Mouse (Mus musculus): ENCODE results near the gene Fam84b. TPM values are rescaled to one million over a fixed set of nuclear protein-coding genes. Genes with fewer than 3 reads are reported as not detected.

The Fam84b gene
- polyA plus RNA-seq, 1 experiment from 2014 or later, result 14.4 TPM

DNA sequence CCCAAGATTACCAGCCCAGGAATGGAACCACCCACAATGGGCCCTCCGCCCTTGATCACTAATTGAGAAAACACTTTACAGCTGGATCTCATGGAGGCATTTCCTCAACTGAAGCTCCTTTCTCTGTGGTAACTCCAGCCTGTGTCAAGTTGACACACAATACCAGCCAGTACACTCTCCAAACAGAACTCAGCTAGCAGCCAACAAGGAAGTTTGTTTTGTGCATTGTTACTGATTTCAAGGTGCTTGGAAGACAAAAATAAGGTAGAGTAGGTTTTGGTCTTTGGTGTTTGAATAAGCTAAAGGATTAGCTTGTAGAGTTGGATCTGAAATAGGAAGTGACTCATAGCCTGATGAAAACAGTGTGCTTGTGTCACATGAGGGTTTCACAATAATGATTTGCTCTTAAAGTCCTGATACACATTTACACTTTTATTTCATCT lies 74.0 kb downstream of the Fam84b start:
- H3K9ac ChIP-seq (replicated peaks), result no peak overlapping the region
- 92% methylated on average over 1 of the region's 1 CpGs for WGBS
- ATAC-seq (replicated peaks), result no peak
- no peak overlapping the region for H3K27ac ChIP-seq (replicated peaks)
- no peak overlapping the region for H3K4me3 ChIP-seq
- H3K4me2 ChIP-seq (replicated peaks), result no peak overlapping the region
- no peaks in the 10 kb centered on the region for H3K27me3 ChIP-seq
- H3K4me1 ChIP-seq, result no peaks in the 10 kb centered on the region
- H3K36me3 ChIP-seq, result no peaks in the 10 kb centered on the region
- H3K9me3 ChIP-seq, result no peaks in the 10 kb centered on the region

DNA sequence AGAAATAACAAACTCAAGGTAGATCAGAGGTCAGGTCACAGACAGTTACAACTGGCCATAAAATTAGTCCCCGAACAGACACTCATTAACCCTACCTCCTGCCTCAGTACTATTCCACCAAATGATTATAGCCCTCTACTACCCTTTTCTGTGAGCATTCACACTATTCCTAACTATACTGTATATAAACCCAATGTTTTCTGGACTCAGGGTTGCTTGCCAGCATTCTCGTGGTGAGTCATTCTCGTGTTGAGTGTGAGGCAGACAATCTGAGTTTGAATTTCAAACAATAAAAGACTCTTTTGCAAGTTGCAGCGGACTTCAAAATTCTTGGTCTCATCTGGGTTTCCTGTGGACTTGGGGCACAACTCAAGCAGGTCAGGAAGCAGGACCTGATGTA lies 74.5 kb downstream of the Fam84b start:
- H3K36me3 ChIP-seq, result no peaks in the 10 kb centered on the region
- no peaks in the 10 kb centered on the region for H3K27me3 ChIP-seq
- H3K27ac ChIP-seq (replicated peaks), result no peak overlapping the region
- H3K4me3 ChIP-seq, result no peak overlapping the region
- WGBS, result 90% methylated on average over 4 of the region's 4 CpGs
- ATAC-seq (replicated peaks), result no peak
- no peaks in the 10 kb centered on the region for H3K9me3 ChIP-seq
- no peak overlapping the region for H3K4me2 ChIP-seq (replicated peaks)
- no peaks in the 10 kb centered on the region for H3K4me1 ChIP-seq
- H3K9ac ChIP-seq (replicated peaks), result no peak overlapping the region

Other genes with a start within 250 kb of the Fam84b start
- gene A1bg, start 69.2 kb upstream of the Fam84b start, polyA plus RNA-seq (2015; fragmentation: Nextera tagmentation; extraction: Ambion mirVana), result not detected in 2 replicates